Mouse (Mus musculus): ENCODE results near the gene Lrp2. TPM values are rescaled to one million over a fixed set of nuclear protein-coding genes. Genes with fewer than 3 reads are reported as not detected.

The Lrp2 gene
- polyA plus RNA-seq, 1 experiment from 2014 or later: 0.15 TPM

DNA sequence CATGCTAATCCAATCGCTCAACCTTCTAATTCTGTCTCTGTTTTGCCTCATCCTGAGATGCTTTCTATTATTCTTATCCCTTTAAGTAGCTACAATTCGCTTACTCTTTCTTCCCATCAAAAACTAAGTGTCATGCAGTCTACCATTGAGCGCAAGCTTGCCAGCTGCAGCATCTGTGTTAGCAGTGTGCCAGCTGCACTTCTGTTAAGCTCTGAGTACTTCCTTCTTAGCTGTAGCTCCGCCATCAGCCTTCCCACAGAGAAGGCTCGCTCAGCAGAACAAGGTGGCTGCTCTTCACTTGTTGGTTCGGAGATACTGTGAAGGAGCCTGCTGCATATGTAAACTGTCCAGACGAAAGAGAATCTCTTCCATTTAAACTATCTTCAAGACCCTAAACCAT lies 183.6 kb downstream of the Lrp2 start:
- no peaks in the 10 kb centered on the region for H3K27me3 ChIP-seq (ENCODE audit: low read depth, poor library complexity, severe bottlenecking)
- no peak overlapping the region for H3K27ac ChIP-seq
- WGBS: 87% methylated on average over 7 of the region's 7 CpGs
- H3K4me1 ChIP-seq: no peaks in the 10 kb centered on the region
- H3K36me3 ChIP-seq: no peaks in the 10 kb centered on the region
- H3K9me3 ChIP-seq (replicated peaks): no peaks in the 10 kb centered on the region
- H3K4me3 ChIP-seq: no peak overlapping the region
- DNase-seq (ENCODE audit: low spot score): no peak

DNA sequence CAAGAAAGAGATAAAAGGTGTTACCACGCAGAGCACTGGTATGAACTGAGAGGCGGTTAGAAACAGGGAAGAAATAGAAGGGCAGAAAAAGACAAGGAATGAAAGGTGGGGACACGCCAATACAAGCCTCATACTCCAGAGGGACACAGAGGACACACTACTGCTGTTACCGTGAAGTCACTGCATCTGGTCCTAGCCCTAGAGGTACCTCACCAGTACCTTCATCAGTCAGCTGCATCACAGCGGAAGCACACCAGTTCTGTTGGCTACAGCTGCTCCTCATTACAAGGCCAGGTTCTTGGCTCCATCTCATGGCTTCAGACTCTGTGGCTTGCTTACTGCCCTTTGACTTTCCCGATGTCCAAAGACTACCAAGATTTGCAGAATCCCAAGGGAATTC lies 184.0 kb downstream of the Lrp2 start:
- no peak for DNase-seq (ENCODE audit: low spot score)
- 87% methylated on average over 6 of the region's 6 CpGs for WGBS
- Histone ChIP-seq H3K9me3 (replicated peaks) (no peaks in the 10 kb centered on the region), H3K4me3 (no peak overlapping the region), H3K27ac (no peak overlapping the region), H3K4me1 (no peaks in the 10 kb centered on the region), H3K36me3 (no peaks in the 10 kb centered on the region), H3K27me3 (ENCODE audit: low read depth, poor library complexity, severe bottlenecking) (no peaks in the 10 kb centered on the region)

DNA sequence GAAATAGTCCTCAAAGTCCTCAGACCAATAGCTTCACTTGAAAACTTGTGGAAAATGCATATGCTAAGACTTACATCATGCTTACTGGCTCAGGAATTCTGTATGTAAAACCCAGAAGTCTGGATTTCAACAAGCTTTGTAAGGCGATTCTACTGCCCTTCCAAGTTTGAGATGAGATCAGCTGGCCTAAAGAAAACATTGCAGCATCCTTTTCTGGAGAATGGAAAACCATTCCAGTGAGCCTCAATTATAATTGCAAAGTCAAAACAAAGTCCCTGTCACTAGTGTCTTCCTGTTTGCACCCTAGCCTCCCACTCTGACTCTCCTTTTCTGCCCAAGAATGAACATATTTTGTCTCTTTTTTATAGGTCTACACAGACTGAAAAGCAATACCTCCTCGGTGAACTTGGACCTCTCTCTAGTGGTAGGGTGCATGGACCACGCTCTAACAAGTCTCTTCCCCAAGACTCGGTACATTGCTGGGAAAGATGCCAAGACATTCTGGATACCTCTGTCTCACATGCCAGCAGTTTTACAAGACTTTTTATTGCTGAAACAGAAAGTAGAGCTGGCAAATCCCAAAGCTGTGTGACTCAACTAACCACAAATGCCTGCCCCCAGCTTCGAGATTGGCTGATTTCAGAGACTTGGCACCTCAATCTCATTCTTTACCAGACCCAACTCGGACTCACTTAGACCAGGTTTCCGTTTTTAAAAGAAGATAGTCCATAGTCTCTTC lies 184.8 kb downstream of the Lrp2 start:
- no peaks in the 10 kb centered on the region for H3K36me3 ChIP-seq
- 90% methylated on average over 7 of the region's 7 CpGs for WGBS

DNA sequence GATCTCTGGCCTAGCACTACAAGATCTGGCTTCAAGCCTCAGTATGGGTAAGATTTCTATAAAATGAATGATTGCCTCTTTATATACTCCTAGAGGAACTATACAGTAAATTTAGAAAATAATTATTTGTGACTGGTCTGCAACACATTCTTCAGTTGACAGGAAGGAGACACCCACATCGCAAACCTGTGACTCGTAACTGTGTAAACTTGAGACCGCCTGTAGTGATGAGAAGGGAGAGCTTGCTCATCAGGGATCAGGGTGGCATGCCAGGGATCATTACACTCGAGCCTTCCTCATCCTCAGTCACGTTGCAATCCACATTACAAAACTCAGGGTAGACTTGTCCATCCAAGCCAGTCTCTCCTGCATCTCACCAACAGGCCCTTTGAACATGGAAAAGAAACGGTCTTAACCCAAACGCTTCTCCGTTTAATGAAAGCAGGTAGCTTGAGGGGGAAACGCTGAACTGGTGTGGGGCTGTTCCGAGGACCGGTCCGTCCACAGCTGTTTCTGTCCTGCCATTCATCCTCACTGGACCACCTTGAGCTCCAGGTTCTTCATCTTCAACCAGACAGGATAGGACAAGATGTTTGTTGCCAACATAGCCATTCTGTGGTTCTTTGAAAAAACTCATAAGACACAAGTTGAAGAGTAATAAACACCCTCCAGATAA lies 189.0 kb downstream of the Lrp2 start:
- Histone ChIP-seq H3K9me3 (replicated peaks) (no peaks in the 10 kb centered on the region), H3K4me3 (no peak overlapping the region), H3K36me3 (no peaks in the 10 kb centered on the region), H3K4me1 (0 out of 2 replicates have a peak, but pooled peaks cover 3% of the 10 kb centered on the region), H3K27me3 (ENCODE audit: low read depth, poor library complexity, severe bottlenecking) (no peaks in the 10 kb centered on the region), H3K27ac (no peak overlapping the region)
- DNase-seq (ENCODE audit: low spot score): no peak
- WGBS: 89% methylated on average over 12 of the region's 12 CpGs

More for the DNA sequence above, 184.8 kb downstream of the Lrp2 start:
- Histone ChIP-seq H3K27ac (no peak overlapping the region), H3K4me1 (no peaks in the 10 kb centered on the region), H3K9me3 (replicated peaks) (no peaks in the 10 kb centered on the region), H3K27me3 (ENCODE audit: low read depth, poor library complexity, severe bottlenecking) (no peaks in the 10 kb centered on the region), H3K4me3 (no peak overlapping the region)
- no peak for DNase-seq (ENCODE audit: low spot score)

DNA sequence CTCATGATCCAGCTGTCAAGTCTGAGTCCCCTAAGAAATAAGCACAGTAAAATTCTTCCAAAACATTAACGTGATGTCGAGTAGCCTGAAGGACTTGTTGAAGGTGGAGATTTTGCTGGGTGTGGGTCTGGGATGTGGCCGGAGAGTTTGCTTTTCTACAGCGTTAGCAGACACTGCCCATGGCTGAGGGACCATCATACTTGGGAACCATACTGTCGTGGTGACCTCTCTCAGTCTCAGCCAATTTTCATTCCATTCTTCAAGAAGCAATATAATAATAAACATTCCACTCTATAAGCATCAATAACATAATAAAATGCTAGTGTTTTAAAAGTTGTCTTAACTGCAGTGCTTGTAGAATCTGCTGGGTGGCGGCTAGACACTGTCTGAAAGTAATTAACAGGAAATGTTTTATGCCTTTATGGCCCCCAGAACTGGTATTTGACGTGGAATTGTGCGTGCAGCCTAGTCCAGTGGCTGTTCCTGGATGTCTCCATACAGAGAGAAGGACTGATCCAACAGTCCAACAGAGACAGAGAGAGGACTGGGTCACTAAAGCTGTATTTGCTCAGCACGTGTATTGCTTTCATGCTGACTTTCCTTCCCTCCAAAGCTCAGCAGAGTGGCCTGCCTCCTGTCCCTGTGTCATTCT lies 190.1 kb downstream of the Lrp2 start:
- Histone ChIP-seq H3K9me3 (replicated peaks) (no peaks in the 10 kb centered on the region), H3K4me1 (0 out of 2 replicates have a peak, but pooled peaks cover 3% of the 10 kb centered on the region), H3K27ac (no peak overlapping the region), H3K36me3 (no peaks in the 10 kb centered on the region), H3K27me3 (ENCODE audit: low read depth, poor library complexity, severe bottlenecking) (no peaks in the 10 kb centered on the region), H3K4me3 (no peak overlapping the region)
- WGBS: 51% methylated on average over 9 of the region's 9 CpGs
- no peak for DNase-seq (ENCODE audit: low spot score)

DNA sequence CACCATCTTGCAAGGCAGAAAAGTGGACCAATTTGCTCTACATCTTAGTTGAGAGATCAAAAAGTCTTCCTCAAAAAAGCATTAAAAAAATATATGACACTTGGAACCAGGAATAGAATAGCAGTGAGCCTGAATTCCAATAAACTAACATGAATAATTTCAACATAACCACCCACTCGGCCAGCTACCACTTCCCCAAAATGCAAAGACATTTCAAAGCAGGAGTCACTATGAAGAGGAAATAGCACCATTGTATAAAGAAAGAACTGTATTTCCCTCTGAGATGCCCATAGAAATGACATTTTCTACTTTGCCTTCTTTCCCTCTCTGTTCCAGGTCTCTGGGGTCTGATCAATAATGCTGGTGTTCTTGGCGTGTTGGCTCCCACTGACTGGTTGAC lies 191.9 kb downstream of the Lrp2 start:
- Histone ChIP-seq H3K27me3 (ENCODE audit: low read depth, poor library complexity, severe bottlenecking) (no peaks in the 10 kb centered on the region), H3K4me1 (0 out of 2 replicates have a peak, but pooled peaks cover 3% of the 10 kb centered on the region), H3K36me3 (no peaks in the 10 kb centered on the region), H3K27ac (no peak overlapping the region), H3K4me3 (no peak overlapping the region), H3K9me3 (replicated peaks) (no peaks in the 10 kb centered on the region)
- DNase-seq (ENCODE audit: low spot score): no peak
- WGBS: 93% methylated on average over 2 of the region's 2 CpGs

DNA sequence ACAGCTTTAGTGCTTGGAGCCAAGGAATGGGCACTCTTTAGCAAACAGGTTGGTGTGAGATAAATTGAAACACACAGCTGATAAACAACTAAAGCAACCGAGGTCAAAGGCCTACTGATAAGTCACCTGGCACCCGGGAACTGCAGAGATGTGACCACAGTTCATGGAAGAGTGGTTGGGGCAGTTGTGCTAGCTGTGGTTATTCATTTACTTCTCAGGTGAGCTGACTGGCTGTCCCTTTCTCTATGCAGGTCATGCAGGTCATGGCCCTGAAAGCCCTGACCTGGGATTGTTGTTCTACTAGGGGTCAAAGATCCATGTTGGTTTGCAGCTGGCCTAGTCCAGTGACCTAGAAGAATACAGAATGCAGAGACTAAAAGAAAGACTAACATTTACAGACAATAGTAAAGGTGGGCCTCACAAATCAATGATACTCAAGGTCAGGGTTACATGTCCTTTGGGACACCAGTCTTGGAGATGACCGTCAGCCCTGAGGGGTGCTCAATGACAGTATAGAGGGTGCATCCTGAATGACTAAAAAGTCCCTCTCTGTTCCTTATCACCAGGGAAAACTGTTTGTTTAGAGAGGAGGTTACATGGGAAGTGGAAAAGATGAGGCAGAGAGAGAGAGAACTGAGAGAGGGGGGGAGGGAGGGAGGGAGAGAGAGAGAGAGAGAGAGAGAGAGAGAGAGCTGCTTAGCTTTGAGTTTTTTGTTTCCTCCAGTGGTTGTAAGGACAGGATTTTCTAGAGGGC lies 199.6 kb downstream of the Lrp2 start:
- Histone ChIP-seq H3K27me3 (ENCODE audit: low read depth, poor library complexity, severe bottlenecking) (no peaks in the 10 kb centered on the region), H3K36me3 (no peaks in the 10 kb centered on the region), H3K27ac (no peak overlapping the region), H3K4me3 (no peak overlapping the region), H3K9me3 (replicated peaks) (no peaks in the 10 kb centered on the region), H3K4me1 (no peaks in the 10 kb centered on the region)
- WGBS: 86% methylated on average over 3 of the region's 3 CpGs
- DNase-seq (ENCODE audit: low spot score): no peak

DNA sequence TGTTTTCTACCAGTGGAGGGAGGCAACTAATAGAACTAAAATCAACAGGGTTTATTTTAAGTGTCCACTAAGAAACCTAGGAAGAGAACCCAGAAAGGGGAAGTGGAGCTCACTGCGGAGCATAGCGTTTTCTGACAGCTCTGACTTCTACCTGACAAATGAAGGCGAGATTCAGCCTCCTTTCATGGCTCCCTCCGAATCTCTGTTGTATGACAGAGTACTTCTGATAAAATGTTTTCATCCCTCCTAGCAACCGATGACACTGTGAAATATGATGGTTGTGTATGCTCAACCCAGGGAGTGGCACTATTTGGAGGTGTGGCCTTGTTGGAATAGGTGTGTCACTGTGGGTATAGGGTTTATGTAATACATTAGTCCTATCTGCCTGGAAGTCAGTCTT lies 203.0 kb downstream of the Lrp2 start:
- Histone ChIP-seq H3K27ac (no peak overlapping the region), H3K27me3 (ENCODE audit: low read depth, poor library complexity, severe bottlenecking) (no peaks in the 10 kb centered on the region), H3K4me3 (no peak overlapping the region), H3K4me1 (peaks cover 3% of the 10 kb centered on the region; the same call in 1 of the 2 replicates), H3K9me3 (replicated peaks) (no peaks in the 10 kb centered on the region), H3K36me3 (no peaks in the 10 kb centered on the region)
- WGBS: 94% methylated on average over 5 of the region's 5 CpGs
- DNase-seq (ENCODE audit: low spot score): no peak

DNA sequence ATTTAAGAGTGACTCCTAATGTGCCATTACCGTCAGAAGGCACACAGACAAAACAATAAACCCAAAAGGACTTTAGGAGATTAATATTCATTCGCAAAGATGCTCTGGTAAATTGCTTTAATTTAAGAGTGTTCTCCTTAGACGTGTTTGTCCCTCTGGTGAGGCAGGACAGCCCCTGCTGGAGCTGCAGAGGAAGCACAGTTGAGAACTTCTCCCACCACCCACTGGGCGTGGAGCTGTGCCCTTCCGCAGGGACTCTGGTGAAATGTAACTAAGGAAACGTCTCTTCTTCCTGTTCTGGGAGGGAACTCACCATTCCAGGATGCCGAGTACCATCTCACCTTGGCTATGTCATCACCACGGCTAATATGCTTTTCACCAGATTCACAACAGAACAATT lies 204.1 kb downstream of the Lrp2 start:
- 50% methylated on average over 8 of the region's 8 CpGs for WGBS
- Histone ChIP-seq H3K4me1 (peaks cover 3% of the 10 kb centered on the region; the same call in 1 of the 2 replicates), H3K27me3 (ENCODE audit: low read depth, poor library complexity, severe bottlenecking) (no peaks in the 10 kb centered on the region), H3K27ac (no peak overlapping the region), H3K4me3 (no peak overlapping the region), H3K9me3 (replicated peaks) (no peaks in the 10 kb centered on the region), H3K36me3 (no peaks in the 10 kb centered on the region)
- DNase-seq (ENCODE audit: low spot score): no peak

DNA sequence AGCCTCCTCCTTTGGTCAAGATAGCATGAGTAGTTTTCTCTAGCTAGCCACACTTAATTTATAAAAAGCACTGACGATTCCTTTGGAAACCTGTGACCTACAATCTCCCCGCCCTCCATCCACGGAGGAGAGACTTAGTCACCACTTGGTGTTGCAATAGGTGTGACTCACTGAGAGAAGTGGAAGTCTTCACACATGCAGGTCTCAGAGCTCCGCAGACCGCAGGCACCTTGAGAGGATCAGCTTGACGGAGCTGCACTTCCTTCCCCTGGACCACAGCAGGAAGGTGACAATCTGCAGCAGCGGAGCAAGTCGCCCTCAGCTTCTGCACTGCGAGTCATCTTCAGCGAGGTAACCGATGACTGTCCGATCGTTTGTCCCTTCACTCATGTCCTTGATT lies 205.6 kb downstream of the Lrp2 start, which contains the start of gene Dhrs9:
Gene Dhrs9 (plus strand): TSS at position 165 of the 400 bp plus-strand sequence.
- Histone ChIP-seq H3K4me3 (no peak within 1 kb of the TSS), H3K36me3 (no peaks in the 10 kb centered on the region), H3K27me3 (ENCODE audit: low read depth, poor library complexity, severe bottlenecking) (no peaks in the 10 kb centered on the region), H3K4me1 (peaks cover 3% of the 10 kb centered on the region; the same call in 1 of the 2 replicates), H3K9me3 (replicated peaks) (no peaks in the 10 kb centered on the region), H3K27ac (no peak within 1 kb of the TSS)
- DNase-seq (ENCODE audit: low spot score): no peak
- 54% methylated on average over 13 of the region's 13 CpGs for WGBS

DNA sequence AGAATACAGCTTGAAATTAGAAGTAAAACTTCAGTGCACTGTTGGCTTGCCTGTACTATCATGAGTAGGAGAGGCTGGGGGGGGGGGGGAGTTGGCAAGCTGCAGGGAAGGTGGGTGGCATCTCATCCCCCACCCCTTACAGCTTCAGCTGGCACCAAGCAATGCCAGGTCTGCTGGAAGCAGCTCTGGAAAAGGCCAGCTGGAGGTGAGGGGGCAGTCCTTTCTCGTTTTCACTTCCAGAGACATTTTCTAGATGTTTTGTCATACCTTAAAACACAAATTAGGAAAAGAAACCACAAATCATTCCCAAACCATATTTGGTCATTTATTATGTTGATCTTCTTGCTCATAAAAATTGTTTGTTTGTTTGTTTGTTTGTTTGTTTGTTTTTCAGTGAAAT lies 206.1 kb downstream of the Lrp2 start:
- no peaks in the 10 kb centered on the region for H3K9me3 ChIP-seq (replicated peaks)
- H3K27me3 ChIP-seq (ENCODE audit: low read depth, poor library complexity, severe bottlenecking): no peaks in the 10 kb centered on the region
- 74% methylated on average over 1 of the region's 1 CpGs for WGBS
- H3K4me1 ChIP-seq: peaks cover 3% of the 10 kb centered on the region; the same call in 1 of the 2 replicates
- DNase-seq (ENCODE audit: low spot score): no peak
- H3K27ac ChIP-seq: no peak overlapping the region
- H3K4me3 ChIP-seq: no peak overlapping the region
- H3K36me3 ChIP-seq: no peaks in the 10 kb centered on the region

DNA sequence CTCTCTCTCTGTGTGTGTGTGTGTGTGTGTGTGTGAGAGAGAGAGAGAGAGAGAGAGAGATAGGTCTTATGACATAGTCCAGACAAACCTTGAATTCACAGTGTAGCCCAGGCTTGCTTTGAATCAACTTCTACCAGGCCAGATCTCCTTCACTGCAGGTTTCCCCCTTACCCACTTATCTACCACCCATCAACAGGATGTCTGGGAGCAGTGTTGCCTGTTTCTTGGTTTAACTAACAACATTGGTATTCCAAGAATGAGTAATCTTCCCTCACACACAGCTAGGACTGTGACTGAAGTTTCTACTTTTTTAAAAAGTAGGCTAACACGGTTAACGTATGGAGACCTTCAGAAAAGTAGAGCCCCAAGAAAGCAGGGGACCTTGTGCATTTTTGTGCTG lies 209.1 kb downstream of the Lrp2 start:
- Histone ChIP-seq H3K36me3 (no peaks in the 10 kb centered on the region), H3K9me3 (replicated peaks) (no peaks in the 10 kb centered on the region), H3K4me3 (no peak overlapping the region), H3K4me1 (peaks cover 3% of the 10 kb centered on the region; the same call in 1 of the 2 replicates), H3K27me3 (ENCODE audit: low read depth, poor library complexity, severe bottlenecking) (no peaks in the 10 kb centered on the region), H3K27ac (no peak overlapping the region)
- no peak for DNase-seq (ENCODE audit: low spot score)
- 91% methylated on average over 2 of the region's 2 CpGs for WGBS

Data from limb, embryonic 10.5 days (tissue).